Mouse (Mus musculus): ENCODE results near the gene Maml2. TPM values are rescaled to one million over a fixed set of nuclear protein-coding genes. Genes with fewer than 3 reads are reported as not detected.

Gene Maml2
- polyA plus RNA-seq, 1 experiment from 2014 or later: 3.1 TPM

DNA sequence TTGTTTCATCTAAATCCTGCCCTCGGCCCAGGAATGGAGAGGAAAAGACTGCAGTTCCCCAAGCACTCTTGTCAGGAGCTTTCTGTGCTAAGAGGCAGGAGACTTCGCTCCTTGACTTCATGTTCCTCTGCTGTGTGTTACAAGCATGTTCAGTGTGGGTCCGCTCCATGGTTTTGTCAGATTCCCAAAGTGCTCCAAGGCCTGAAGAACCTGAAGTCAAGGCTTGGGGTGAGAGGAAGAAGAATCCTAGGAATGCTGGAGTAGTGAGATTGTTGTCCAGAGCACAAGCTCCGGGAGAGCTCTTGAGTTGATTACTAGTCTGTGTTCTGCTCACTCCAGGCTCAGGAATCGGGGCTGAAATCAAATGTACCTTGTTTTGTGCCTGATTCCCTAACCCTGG, 17.6 kb downstream of the Maml2 start:
- Histone ChIP-seq H3K4me3 (ENCODE audit: low read depth, low read length) (no peak overlapping the region), H3K36me3 (ENCODE audit: control insufficient read depth, insufficient read depth) (no peaks in the 10 kb centered on the region), H3K27me3 (replicated peaks; ENCODE audit: control insufficient read depth, insufficient read depth, low read length) (no peaks in the 10 kb centered on the region), H3K4me1 (replicated peaks; ENCODE audit: control insufficient read depth, insufficient read depth, low read length) (no peaks in the 10 kb centered on the region), H3K27ac (ENCODE audit: low read depth, low read length) (no peak overlapping the region), H3K4me2 (replicated peaks; ENCODE audit: low read depth) (no peak overlapping the region), H3K9me3 (ENCODE audit: control insufficient read depth) (no peaks in the 10 kb centered on the region), H3K9ac (ENCODE audit: low read depth, low read length) (no peak overlapping the region)
- 59% methylated on average over 5 of the region's 5 CpGs for WGBS
- ATAC-seq: no peak
- TF ChIP-seq CTCF (IDR thresholded peaks at IDR 0.05; ENCODE audit: low read depth): no peak

DNA sequence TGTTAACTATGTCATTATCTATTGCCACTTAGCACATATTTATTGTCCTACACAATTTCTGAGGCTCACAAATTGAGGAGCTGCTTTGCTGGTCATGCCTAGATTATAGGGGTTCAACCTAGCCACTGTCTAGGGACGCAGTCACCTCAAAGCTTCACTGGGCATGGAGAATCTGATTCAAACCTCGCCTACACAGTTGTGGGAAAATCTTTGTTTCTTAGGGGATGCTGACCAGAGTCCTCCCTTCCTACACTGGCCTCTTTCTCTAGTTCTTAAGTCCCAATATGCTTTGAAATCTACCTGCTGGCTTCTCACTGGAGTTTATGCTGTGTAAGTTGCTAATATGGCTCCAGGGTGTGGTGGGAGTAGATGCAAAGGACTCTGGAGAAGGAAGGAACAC, 21.8 kb downstream of the Maml2 start:
- H3K9me3 ChIP-seq (ENCODE audit: control insufficient read depth): no peaks in the 10 kb centered on the region
- H3K9ac ChIP-seq (ENCODE audit: low read depth, low read length): no peak overlapping the region
- H3K4me1 ChIP-seq (replicated peaks; ENCODE audit: control insufficient read depth, insufficient read depth, low read length): no peaks in the 10 kb centered on the region
- H3K4me3 ChIP-seq (ENCODE audit: low read depth, low read length): no peak overlapping the region
- WGBS: 93% methylated on average over 2 of the region's 2 CpGs
- no peak overlapping the region for H3K4me2 ChIP-seq (replicated peaks; ENCODE audit: low read depth)
- no peak for TF ChIP-seq CTCF (IDR thresholded peaks at IDR 0.05; ENCODE audit: low read depth)
- no peaks in the 10 kb centered on the region for H3K27me3 ChIP-seq (replicated peaks; ENCODE audit: control insufficient read depth, insufficient read depth, low read length)
- no peak for ATAC-seq
- H3K36me3 ChIP-seq (ENCODE audit: control insufficient read depth, insufficient read depth): no peaks in the 10 kb centered on the region
- H3K27ac ChIP-seq (ENCODE audit: low read depth, low read length): no peak overlapping the region

DNA sequence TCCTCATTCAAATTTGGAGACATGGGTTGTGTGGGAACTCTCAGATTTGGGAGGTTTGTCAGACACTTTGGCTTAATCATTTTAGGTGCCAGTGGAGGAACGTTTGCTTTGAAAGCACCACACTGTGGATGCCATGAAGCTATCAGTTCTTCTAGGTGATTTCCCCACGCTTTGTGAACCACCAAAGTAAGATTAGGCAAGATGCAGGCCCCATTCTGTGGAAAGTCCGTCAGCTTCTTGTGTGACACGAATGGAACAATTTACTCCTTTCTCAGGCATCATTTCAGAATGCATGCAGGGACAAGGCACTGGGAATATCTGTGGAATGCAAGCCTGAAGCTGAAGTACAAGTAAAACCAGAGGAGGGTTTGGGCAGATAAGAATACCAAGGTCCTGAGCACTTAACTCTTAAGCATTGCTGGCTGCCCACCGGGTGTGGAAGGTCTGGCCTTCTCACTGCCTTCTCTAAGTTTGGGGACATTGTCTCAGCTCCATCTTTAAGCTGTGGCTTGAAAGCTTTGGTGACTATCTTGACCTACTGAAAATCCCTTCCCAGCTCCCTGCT, 23.1 kb downstream of the Maml2 start:
- Histone ChIP-seq H3K9ac (ENCODE audit: low read depth, low read length) (no peak overlapping the region), H3K4me1 (replicated peaks; ENCODE audit: control insufficient read depth, insufficient read depth, low read length) (no peaks in the 10 kb centered on the region), H3K9me3 (ENCODE audit: control insufficient read depth) (no peaks in the 10 kb centered on the region), H3K4me2 (replicated peaks; ENCODE audit: low read depth) (no peak overlapping the region), H3K27me3 (replicated peaks; ENCODE audit: control insufficient read depth, insufficient read depth, low read length) (no peaks in the 10 kb centered on the region), H3K27ac (ENCODE audit: low read depth, low read length) (no peak overlapping the region), H3K4me3 (ENCODE audit: low read depth, low read length) (no peak overlapping the region), H3K36me3 (ENCODE audit: control insufficient read depth, insufficient read depth) (no peaks in the 10 kb centered on the region)
- ATAC-seq: no peak
- TF ChIP-seq CTCF (IDR thresholded peaks at IDR 0.05; ENCODE audit: low read depth): no peak
- WGBS: 79% methylated on average over 5 of the region's 5 CpGs

DNA sequence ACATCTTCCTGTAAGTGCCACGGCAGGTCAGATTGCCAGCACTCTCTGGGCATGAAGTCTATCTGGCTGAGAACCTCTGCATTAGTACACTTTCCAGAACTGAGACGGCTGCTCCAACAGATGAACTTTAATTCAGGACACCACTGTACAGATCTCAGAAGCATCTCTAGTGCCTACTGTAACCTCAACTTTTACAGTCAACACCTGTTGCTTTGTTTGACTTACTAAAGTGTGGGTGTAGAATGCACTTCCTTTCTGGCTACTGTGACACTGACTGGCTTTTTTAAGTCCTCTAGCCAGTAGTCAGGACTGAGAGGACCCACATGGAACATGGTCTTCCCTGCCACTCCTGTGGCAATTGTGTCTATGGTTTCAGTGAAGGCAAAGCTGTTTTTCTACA, 25.3 kb downstream of the Maml2 start:
- no peaks in the 10 kb centered on the region for H3K4me1 ChIP-seq (replicated peaks; ENCODE audit: control insufficient read depth, insufficient read depth, low read length)
- H3K9me3 ChIP-seq (ENCODE audit: control insufficient read depth): no peaks in the 10 kb centered on the region
- no peak overlapping the region for H3K4me3 ChIP-seq (ENCODE audit: low read depth, low read length)
- H3K27me3 ChIP-seq (replicated peaks; ENCODE audit: control insufficient read depth, insufficient read depth, low read length): no peaks in the 10 kb centered on the region
- no peak for ATAC-seq
- no peak overlapping the region for H3K9ac ChIP-seq (ENCODE audit: low read depth, low read length)
- no peak overlapping the region for H3K27ac ChIP-seq (ENCODE audit: low read depth, low read length)
- H3K36me3 ChIP-seq (ENCODE audit: control insufficient read depth, insufficient read depth): no peaks in the 10 kb centered on the region
- WGBS: 66% methylated on average over 2 of the region's 2 CpGs
- no peak for TF ChIP-seq CTCF (IDR thresholded peaks at IDR 0.05; ENCODE audit: low read depth)
- no peak overlapping the region for H3K4me2 ChIP-seq (replicated peaks; ENCODE audit: low read depth)

DNA sequence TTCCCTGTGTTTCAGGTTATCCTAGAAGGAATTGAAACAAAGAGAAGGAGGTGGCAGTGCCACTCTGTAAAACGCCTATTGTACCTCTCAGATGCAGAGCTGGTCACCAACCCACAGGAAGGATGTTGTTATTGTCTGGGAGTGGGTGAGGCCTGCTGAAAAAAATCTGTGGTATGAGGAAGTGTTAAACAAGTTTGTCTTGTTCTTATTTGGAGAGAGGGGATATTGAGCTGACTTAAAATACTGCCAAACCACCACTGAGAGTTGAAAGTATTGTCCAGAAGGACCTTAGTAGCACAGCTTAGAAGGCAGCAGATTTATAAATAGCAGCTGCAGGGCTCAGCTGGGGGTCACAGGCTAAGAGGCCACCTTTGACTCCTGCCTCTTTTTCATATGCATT, 25.9 kb downstream of the Maml2 start:
- Histone ChIP-seq H3K27ac (ENCODE audit: low read depth, low read length) (no peak overlapping the region), H3K4me2 (replicated peaks; ENCODE audit: low read depth) (no peak overlapping the region), H3K9me3 (ENCODE audit: control insufficient read depth) (no peaks in the 10 kb centered on the region), H3K27me3 (replicated peaks; ENCODE audit: control insufficient read depth, insufficient read depth, low read length) (no peaks in the 10 kb centered on the region), H3K9ac (ENCODE audit: low read depth, low read length) (no peak overlapping the region), H3K4me1 (replicated peaks; ENCODE audit: control insufficient read depth, insufficient read depth, low read length) (no peaks in the 10 kb centered on the region), H3K4me3 (ENCODE audit: low read depth, low read length) (no peak overlapping the region), H3K36me3 (ENCODE audit: control insufficient read depth, insufficient read depth) (no peaks in the 10 kb centered on the region)
- no peak for TF ChIP-seq CTCF (IDR thresholded peaks at IDR 0.05; ENCODE audit: low read depth)
- ATAC-seq: no peak
- WGBS: 8% methylated on average over 1 of the region's 1 CpGs

DNA sequence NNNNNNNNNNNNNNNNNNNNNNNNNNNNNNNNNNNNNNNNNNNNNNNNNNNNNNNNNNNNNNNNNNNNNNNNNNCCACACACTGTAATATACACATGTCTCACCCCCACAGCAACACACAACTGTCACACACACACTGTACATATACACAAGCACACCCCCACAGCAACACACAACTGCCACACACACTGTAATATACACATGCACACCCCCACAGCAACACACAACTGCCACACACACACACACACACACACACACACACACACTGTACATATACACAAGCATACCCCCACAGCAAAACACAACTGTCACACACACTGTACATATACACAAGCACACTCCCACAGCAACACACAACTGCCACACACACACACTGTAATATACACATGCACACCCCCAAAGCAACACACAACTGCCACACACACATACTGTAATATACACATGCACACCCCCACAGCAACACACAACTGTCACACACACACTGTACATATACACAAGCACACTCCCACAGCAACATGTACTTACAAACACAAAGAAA, 116.5 kb downstream of the Maml2 start:
- no peak for ATAC-seq

More for the DNA sequence above, 116.5 kb downstream of the Maml2 start:
- Histone ChIP-seq H3K27me3 (replicated peaks; ENCODE audit: control insufficient read depth, insufficient read depth, low read length) (no peaks in the 10 kb centered on the region), H3K9ac (ENCODE audit: low read depth, low read length) (no peak overlapping the region), H3K4me1 (replicated peaks; ENCODE audit: control insufficient read depth, insufficient read depth, low read length) (no peaks in the 10 kb centered on the region), H3K4me2 (replicated peaks; ENCODE audit: low read depth) (no peak overlapping the region), H3K9me3 (ENCODE audit: control insufficient read depth) (no peaks in the 10 kb centered on the region), H3K4me3 (ENCODE audit: low read depth, low read length) (no peak overlapping the region), H3K36me3 (ENCODE audit: control insufficient read depth, insufficient read depth) (no peaks in the 10 kb centered on the region), H3K27ac (ENCODE audit: low read depth, low read length) (no peak overlapping the region)
- no peak for TF ChIP-seq CTCF (IDR thresholded peaks at IDR 0.05; ENCODE audit: low read depth)

Data from intestine, postnatal 0 days (tissue).